Mouse (Mus musculus) heart, adult 2 months (tissue): ENCODE measurements around the gene Tnip2.

Experiments used
- CTCF ChIP-seq: fragments of 200-600 bp; IDR thresholded peaks from 2 replicates; pipeline ENCODE4 v1.8.1; 2022; ENCODE audit warnings: antibody characterized with exemption, mild to moderate bottlenecking, moderate library complexity
- EP300 ChIP-seq: fragments of 200-500 bp; IDR thresholded peaks from 2 replicates; pipeline ENCODE4 v1.6.1; 2011; ENCODE audit warnings: low read depth, low read length, control low read depth; ENCODE audit not compliant: insufficient read depth
- POLR2A ChIP-seq: fragments of 200-500 bp; IDR thresholded peaks from 2 replicates; pipeline ENCODE4 v1.6.1; 2011; ENCODE audit warnings: mild to moderate bottlenecking, low read depth, low read length, control low read depth; ENCODE audit not compliant: insufficient read depth

DNA sequence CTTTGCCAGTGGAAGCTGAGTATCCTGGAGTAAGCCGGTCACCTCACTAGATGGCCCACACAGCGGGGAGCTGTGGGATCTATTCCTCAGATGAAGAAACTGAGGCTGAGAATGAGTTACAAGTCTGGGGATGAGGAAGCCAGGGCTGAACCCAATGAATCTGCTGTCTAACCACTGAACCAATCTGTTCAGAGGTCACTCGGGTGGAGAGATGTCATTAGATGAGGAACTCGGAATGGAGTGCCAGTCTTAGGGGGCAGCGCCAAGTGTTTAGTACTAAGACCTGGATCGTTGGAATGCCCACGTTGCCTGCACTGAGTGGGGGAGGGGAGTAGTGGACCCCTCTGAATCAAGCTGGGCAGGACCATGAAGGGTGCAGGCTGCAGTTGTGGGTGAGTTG is 24.3 kb upstream of the Tnip2 start:
- TF ChIP-seq POLR2A, result no peak
- no peak for TF ChIP-seq CTCF
- no peak for TF ChIP-seq EP300
